Mouse (Mus musculus): ENCODE data around the gene Fgfr2.

- TF ChIP-seq POLR2AphosphoS2 (IDR thresholded peaks at IDR 0.05; ENCODE audit: insufficient read length, low read depth) (no peak), USF1 (IDR thresholded peaks at IDR 0.05; ENCODE audit: low read depth) (no peak)
Observed at GRCm38 (mm10) chr7:132199686-132200085, 923.5 kb downstream of the Fgfr2 start.
